Mouse (Mus musculus): ENCODE data around the gene Hipk2. TPM values are rescaled to one million over a fixed set of nuclear protein-coding genes. Genes with fewer than 3 reads are reported as not detected.

Hipk2 gene
- total RNA-seq, 2 experiments from 2014 or later, result 45.1 to 46.0 TPM

DNA sequence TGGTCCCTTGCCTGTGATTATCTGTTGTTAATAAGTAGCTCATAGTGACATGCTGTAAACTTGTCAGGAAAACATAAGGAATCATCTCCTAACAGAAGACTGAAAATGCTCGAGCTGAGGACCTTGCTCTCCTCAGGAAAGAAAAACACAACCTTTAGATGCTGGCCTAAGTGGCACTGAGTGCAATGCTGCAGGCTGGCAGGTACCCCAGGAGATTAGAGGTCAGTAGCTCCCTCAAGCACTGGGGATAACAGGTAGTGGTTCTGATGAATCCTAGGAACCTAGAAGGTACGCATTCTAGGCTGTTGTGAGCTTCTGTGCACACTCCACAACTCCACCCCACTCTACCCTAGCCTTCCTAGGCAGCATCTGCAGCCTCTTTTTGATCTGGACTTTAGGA lies 9.2 kb downstream of the Hipk2 start:
- DNase-seq, result no peak

DNA sequence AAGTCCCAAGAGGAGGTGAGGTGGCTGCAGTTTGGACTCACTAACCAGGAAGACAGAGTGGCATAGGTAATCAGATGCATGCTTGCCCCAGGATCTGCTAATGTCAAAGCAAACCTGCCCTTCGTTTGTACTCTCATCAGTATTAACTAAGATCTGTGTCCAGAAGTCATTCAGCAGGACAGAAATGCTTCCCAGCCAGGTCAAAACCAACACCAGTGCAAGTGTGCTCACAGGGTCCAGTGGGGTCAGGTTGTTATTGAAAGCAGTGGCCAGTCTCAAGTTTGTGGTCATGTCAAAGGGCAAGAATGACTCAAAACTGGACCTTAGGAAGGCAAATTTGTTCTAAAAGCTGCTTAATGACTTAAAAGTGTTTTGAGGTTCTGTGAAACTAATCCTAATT lies 9.6 kb downstream of the Hipk2 start:
- no peak for DNase-seq

DNA sequence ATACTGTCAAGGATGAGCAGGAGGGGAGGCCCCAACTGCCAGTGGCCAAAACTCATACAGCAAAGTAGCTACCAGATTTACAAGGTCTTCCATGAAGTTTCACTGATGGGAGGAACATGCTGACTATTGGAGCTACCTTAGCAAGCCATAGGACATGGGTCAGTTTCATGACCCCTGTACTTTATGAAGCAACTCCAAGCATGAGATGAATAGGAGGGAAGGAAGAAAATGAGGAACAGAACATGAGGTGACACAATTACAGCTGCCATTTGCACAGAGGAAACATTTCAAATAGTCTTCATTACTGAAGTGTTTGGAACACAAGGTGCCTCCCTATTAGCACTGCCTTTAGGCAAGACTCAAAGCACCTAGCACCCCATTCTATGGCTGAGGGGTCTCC lies 10.2 kb downstream of the Hipk2 start:
- DNase-seq, result no peak

DNA sequence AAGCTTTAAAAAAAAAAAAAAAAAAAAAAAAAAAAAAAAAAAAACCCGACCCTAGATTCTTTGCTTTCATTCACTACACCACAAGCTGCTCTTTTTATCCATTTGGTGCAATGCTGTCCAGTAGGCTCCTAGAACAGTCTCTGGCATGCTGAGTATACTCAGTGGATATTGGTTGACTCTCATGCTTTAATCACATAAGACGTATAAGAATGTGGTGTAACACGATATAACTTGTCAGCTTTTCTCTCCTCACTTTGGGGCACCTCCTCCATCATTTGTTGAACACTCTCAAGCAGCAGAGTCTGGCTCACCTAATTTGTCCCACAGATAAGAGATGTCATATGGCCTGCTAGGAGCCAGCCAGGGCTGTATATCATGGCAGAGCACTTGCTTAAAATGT lies 12.4 kb downstream of the Hipk2 start:
- no peak for DNase-seq

DNA sequence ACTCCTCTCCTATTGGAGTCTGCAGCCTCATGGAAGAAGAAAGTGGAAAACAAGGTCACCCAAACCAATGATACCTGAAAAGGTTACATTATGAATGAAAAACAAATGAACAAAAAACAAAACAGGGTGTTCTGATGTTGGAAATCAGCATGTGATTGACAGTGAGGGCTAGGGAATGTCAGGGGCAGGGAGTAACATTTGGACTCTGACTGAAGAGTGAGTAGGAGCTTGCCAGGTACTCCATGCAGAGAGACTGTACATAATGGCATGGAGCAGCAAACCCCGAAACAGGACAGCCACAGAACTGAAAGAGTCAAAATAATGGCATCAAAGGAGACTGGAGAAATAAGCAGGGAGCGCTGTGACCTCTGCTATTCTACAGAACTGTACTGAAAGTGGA lies 15.7 kb downstream of the Hipk2 start:
- no peak for DNase-seq

DNA sequence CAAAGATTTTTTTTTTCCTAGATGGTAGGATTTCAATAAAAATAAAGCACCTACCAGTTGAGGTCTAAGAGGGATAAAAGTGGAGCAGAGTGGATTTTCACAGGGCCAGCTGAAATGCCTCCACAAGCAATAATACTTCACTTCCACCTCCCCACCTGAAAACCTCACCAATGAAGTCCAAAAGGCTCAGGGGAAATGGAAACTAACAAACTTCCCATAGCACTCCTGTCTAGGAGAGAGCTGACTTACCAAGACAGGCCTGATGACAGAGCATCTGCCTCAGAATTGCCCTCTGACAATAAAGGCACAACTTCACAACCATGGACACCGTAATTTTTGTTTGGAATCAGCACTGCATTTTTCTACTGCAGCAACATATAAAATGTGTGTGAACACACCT lies 16.1 kb downstream of the Hipk2 start:
- no peak for DNase-seq

DNA sequence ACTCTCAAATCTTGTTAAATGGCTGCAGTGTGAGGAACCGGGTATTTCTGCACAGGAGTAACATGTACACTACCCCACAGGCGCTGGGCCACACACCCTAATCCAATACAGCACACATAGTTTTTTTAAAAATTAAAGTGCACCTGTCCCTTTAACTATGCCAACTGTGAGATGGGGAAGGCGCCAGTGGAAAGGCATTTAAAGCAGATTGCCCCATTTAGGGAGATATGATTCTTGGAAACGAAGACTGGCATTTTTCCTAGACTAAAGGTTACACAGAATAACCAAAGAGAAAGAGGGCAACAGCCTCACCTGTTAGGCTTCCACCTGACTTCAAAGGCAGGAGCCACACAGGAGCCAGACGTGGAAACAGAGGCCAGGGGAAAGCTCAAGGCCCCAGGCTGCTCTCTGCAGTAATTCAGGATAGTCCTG lies 22.4 kb downstream of the Hipk2 start:
- no peak for DNase-seq

DNA sequence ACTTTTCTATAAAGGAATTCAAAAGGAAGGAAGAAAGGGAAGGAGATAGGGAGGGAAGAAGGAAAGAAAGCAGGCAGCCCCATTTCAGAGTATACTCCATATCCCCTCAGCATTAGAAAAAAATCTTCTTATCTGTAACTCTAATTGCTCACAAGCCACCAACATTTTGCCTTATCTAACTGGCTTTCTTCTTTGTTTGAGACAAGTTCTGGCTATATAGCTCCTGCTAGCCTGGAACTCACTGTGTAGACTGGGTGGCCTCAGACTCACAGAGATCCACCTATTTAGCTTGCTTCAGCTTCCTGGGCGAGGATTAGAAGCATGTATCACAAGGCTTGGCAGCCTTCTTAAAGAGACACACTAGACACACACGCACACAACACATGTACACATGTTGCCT lies 24.2 kb downstream of the Hipk2 start:
- DNase-seq, result no peak

DNA sequence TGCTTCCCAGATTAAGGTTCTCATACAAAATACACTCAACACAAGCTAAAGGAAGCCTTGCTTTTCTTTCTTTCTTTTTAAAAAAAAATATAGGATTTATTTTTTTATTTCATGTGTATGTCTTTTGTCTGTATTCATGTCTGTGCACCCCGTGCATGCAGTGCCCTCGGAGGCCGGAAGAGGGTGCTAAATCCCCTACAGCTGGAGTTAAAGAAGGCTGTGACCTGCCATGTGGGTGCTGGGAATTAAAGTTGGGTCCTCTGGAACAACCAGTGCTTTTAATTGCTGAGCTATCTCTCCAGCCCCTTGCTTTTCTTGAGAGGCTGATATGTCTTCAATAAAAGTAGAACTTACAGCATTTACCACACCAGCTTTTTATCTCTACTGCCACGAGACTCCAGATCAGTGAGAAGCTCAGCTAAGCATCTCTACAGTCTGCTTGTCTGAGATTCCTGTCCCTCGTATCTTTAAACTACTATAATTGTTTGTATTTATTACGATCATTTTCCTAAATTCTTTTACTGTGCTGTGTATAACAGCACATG lies 25.2 kb downstream of the Hipk2 start:
- no peak for DNase-seq

DNA sequence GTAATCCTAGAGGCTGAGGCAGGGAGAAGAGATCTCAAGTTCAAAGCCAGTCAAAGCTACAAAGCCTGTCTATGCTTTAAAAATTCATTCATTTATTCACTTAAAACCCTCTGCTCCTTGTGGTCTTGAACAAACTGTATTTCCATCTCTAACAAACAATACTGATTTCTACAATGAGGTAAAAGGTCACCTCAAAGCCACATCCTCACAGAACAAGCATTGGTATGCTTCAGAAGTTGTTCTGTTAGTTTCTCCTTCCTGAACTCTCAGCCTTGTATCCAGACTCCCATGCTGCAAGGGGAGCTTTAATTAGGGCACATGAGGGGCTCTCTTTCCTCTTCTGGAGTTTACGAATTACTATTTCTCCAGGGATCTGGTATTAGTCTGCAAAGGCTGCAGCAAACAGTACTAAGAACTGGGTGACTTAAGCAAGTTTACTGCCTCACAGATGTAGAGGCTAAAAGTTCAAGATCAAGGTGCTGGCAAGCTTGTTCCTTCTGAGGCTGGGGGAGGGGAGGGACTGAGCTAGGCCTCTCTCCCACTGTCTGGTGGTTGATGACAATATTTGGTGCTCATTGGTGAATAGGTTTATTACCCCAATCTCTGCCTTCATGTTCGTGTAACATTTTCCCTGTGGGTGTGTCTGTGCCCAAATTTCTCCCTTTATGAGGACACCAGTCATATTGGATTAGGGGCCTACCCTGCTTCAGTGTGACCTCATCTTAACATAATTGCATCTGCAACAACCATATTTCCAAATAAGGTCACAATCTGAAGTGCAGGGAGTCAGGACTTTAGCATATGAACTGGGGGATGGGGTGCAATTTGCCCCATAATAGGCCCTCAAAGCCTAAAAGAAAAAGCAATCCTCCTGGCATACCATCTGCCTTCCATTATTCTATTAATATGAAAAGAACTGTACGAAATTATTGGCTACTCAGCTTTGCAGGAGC lies 27.7 kb downstream of the Hipk2 start:
- no peak for DNase-seq

DNA sequence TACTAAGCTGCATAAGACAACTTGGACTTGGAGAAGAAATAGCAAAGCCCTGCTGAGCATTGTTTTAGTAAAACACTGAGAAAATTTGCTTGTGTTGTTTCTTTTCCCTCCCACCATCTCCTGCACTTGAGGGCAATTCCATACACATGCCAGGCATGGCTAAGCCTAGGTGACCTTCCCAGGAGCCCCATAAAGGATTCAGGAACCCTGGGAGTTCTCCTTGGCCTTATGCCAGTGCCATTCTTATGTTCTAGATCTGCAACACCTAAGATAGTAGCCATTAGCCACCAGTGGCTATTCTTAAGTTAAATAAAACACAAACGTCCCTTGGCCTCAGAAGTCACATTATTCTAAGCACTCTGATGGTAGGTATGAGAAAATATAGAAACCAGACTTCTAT lies 28.5 kb downstream of the Hipk2 start:
- DNase-seq, result no peak

DNA sequence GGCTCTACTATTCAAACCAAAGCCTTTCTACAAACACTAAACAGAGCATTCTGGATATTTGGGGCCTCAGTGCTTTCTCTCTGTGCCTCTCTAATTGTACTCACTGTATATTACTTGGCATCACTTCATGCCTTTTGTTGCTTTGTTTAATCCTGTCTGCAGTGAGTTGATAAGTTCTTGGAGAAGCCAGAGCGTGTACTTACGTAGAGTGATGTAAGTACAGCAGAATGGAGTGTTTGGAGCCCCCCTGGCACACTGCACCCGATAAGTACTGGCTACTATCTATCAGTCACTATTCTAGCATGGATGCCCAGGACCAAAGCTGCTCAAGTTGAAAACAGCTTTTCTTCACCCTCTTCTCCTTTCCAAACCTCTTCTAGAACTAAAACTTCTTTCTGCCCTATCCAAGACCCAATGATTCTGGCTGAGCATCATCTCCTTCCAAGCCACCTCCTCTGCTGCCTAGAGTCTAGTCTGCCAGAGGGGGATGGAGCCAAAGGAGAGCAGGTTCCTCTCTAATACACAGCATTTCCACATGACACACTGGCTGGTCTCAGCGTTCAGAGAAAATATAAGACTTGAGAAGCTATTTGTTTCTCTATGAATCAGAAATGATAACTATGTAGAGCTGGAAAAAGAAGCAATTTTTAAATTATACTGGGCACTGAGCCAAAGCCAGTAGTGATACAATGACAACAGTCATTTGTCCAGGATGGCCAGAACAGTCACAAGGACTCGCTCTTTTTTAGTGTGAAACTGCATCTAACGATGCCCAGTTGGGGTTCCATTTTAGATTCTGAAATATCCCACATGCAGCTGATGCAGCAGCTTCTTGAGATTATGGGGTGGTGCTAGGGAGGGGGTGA lies 29.4 kb downstream of the Hipk2 start:
- DNase-seq, result no peak

DNA sequence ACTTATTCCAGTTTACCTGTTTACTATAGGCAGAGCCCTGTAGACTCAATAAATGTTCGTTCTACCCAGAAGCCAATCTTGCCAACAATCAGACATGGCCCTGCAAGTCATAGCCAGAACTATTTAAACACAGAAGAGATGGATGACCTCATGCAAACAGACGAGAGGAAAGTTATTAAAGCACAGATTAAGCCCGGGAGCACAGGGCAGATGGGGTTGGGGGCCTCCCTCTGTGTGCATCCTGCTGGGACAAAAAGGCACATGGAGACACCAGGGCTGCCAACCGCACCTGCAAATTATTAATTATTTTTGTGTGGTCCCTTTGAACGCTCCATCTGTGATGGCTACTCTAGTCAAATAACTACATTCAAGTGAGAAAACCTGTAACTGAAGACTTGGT lies 30.1 kb downstream of the Hipk2 start:
- DNase-seq, result no peak

DNA sequence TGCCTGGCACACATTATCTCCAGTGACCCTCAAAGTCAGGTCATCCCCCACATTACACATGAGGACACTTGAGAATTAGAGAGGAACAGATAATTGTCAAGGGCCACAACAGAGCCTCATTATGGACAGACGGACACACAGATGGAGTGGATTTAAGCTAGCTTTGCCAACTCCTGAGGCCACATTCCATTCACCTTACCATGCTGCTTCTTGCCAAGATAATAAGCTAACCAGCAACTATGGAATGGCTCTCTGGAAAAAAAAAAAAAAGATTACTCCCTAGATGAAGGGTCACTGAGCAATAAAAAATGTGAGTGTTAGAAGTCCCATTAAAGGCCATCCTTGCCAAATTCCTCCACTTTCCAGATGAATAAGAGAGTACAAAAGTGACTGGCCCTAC lies 30.8 kb downstream of the Hipk2 start:
- no peak for DNase-seq

DNA sequence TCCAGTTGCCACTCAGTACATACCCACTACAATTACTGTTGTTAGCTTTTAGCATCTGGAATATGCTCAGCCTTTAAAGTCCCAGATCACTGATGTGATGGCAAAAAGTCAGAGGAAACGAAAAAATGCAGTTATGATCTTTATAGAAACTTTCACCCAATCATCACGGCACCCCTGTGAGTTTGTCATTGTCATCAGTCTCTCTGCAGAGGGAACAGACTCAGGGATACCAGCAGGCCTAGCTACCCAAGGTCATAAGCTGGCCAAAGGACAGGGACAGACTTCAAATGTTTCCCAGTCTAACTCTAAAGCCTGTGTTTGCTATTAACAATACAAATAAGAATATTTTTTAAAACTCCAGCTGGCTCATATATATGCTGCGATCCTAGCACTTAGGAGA lies 34.4 kb downstream of the Hipk2 start:
- no peak for DNase-seq

DNA sequence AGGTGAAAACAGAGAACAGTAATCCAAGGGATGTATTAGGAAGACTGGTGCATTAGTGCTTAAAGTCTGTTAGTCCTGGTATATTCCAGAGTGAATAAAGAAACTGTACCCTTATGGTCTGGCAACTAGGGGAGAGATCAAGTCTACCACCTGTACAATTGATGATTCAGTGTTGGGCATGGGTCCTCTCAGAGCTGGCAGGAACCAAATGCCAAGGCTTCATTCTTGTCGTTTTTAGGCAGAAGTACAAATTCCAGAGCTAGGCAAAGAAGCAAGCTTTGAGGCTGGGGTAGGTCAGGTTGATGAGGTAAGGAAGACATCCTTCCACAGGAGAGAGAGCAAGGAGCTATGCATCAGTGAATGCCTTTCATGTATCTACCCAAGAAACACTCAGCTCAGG lies 35.2 kb downstream of the Hipk2 start:
- no peak for DNase-seq

DNA sequence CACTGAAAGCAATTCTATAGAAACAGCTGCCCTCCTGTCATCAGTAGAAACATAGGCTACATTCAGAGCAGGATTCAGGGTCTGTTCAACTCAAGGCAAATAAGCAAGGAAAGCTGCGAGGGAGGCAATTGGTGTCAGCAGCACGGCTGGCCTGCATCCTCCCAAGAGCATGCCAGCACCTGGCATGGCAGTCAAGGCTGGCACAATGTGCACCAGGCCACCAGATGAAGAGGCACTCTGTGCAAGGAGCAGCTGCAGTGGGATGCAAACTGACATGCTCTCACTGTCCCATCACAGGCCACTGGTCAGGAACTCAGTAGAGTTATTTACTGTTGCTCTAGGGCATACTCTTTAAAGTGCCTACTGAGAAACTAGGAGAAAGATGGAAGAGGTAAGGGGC lies 35.6 kb downstream of the Hipk2 start:
- peak; percentile 60 for DNase-seq

DNA sequence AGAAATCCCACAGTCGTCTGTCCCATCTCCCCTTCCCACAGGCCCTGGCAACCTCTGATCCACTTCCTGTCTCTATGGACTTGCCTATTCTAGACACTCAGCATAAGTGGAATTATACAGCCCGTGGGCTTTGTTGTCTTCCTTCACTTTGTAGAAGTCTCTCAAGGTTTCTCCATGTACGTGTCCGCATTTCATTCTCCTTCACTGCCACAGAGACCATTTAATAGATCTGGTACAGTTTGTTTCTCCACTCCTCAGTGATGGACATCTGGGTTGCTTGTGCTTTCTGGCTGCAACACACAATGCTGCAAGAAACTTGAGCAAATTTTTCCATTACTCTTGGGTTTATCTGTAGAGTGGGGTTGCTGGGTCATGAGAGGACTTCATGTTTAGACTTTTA lies 36.1 kb downstream of the Hipk2 start:
- DNase-seq, result no peak

DNA sequence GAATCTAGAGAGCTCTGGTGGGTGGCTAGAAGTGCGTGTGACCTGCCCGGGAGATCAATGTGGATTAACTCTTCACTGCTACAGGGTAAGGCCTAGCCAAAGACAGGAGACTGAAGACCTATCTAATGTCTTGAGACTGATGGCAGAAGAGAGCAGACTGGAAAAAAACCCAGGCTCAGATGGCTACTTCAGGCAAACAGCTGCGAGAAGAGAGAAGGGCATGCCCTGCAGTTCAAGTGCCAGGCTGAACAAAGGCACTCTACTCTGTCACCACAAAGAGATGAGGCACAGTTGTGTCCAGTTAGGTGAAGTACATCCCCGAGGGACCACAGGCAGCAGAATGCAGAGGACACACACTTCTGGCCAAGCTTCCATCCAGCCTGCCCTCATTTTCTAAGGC lies 37.9 kb downstream of the Hipk2 start:
- DNase-seq, result no peak

DNA sequence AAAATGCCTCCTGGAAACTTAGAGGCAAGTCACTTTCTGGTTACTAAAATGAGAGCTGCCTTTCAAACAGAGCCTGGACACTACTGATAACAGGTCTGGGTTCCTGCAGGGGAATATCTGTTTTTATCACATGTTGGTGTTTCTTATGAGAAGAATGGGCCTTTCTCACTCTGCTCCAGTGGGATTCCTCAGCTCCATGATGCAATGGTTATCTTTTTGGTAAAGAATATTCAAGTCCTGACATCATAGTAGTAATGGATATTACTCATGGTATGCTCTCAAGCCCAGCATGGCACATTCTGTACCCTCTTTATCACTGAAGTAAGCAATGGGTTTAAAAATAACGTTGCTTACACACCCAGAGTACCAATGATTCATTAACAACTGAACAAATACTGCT lies 40.7 kb downstream of the Hipk2 start:
- no peak for DNase-seq

DNA sequence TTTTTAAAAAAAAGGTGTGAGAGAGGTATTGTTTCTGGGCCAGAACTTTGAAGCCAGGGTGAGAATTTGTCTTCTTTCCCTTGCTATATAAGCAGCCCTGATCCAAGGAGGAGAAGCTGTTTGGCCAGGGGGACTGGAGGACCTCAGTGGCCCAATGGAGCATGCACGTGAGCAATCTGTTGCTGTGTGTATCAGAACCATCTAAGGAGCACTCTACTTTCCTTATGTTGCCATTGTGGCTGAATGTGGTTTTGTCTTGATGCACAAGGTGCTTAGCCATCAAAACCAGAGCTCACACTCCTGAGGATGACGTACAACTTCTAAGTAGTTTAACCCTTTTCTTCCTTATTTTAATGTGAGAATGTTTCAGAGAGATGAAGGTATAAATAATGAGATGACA lies 41.2 kb downstream of the Hipk2 start:
- DNase-seq, result no peak

DNA sequence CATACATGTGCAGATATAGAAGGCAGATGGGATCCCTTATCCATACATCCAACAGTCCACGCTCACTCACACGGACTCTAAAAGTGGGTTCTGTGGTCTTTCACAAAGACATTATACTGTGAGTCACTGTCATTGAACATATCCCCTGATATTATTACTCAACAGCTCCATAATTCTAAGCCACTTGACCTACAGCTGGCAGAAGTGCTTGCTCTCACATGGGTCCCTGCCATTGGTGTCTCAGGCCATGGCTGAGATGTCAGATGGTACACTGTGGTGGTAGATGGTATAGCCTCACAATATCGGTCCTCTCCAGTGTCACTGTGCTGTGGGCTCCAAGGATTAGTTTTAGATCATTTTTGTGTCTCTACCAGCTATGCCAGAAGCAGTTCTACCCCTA lies 42.2 kb downstream of the Hipk2 start:
- DNase-seq, result no peak

DNA sequence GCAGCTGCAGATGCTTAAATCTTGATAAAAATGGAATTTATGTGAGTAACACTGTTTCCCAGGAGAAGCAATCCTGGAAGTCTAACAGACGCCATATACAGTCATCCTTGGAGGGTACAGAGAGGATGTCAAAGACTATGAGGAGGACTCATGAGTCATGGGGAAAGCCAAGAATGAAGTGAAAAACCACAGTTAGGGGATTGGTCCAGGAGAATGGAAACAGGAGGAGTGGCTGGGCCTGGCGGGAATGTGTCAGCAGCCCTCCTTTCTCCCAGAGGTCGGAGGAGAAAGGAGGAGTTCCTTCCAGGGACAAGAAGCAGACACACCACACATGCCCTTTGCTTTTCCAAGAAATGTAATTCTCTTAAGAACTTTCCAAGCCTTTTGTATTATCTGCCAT lies 46.5 kb downstream of the Hipk2 start:
- DNase-seq, result no peak
